Mouse (Mus musculus): ENCODE data around the gene Ppip5k2. TPM values are rescaled to one million over a fixed set of nuclear protein-coding genes. Genes with fewer than 3 reads are reported as not detected.

Ppip5k2 gene
- polyA plus RNA-seq, 1 experiment from 2014 or later = 33.4 TPM

DNA sequence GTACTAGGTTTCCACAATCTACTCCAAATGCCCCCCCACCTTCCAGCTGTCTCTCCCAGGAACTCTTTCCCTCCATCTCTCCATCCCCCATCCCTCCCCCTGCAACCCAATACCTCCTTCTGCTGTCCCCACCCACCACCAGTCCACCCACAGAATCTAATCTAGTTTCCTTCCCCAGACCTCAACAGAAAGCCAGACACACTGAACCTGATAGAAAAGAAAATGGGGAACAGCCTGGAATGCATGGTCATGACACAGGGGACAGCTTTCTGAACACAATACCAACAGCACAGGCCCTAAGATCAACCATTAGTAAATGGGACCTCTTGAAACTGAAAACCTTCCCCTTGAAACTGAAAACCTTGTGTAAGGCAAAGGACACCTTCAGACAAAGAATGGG lies 76.4 kb downstream of the Ppip5k2 start:
- ATAC-seq (replicated peaks; ENCODE audit: low FRiP score) = no peak
- Histone ChIP-seq H3K9me3 (replicated peaks) (no peaks in the 10 kb centered on the region), H3K27ac (no peak overlapping the region), H3K4me3 (replicated peaks) (no peak overlapping the region), H3K36me3 (no peaks in the 10 kb centered on the region), H3K4me1 (no peaks in the 10 kb centered on the region), H3K4me2 (no peak overlapping the region), H3K27me3 (no peaks in the 10 kb centered on the region), H3K9ac (no peak overlapping the region)

DNA sequence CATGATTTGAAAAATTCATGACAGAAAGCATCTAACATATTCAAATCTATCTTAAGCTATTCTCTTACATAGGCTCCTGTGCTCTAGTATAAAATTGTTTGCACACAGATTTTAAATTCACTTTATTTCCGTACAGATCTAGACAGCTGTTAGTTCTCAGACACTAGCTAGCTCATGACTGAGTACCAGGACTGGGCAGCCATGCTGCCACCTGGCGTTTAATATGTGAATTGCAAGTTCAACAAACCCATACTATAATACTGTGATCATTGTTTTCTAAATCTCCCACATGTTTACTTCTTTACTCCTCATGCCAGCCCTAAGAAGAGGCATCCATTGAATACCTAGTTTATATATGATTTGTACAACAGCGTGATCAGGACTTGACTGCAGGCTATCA lies 81.5 kb downstream of the Ppip5k2 start:
- no peaks in the 10 kb centered on the region for H3K9me3 ChIP-seq (replicated peaks)
- no peaks in the 10 kb centered on the region for H3K27me3 ChIP-seq
- H3K4me2 ChIP-seq = no peak overlapping the region
- H3K4me3 ChIP-seq (replicated peaks) = no peak overlapping the region
- no peaks in the 10 kb centered on the region for H3K4me1 ChIP-seq
- no peak overlapping the region for H3K9ac ChIP-seq
- no peak; the same call in 1 of the 2 replicates for ATAC-seq (replicated peaks; ENCODE audit: low FRiP score)
- no peak overlapping the region for H3K27ac ChIP-seq
- H3K36me3 ChIP-seq = no peaks in the 10 kb centered on the region
- WGBS = 11% methylated on average over 3 of the region's 3 CpGs

DNA sequence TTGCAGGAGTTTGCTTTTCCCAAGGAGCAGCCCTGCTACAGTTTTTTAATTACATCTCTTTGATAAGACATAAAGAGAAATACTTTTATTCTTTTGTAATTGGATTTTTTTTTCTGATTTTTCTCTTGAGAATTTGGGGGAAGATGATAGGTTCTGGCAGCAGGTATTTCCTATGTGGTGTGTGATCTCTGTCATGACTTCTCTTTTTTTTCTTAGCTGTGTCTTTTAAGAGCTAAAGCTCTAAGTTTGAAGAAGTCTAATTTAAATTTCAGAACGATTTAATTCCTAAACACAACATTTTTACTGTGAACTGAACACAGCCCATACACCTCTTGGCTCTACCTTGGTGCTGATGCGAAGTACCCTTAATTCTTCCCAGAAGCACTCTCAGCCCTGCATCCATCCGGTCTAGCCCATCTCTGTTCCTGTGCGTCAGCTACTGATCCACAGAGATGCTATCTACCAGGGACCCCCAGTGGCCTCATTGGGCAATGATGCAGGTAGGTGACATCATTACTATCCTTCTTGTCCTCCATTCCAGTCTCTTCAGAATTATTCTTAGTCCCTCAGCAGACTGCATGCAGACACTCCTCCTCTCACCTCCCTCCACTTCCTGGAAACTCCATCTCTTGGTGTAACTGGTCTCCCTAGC lies 93.6 kb downstream of the Ppip5k2 start:
- no peak for ATAC-seq (replicated peaks; ENCODE audit: low FRiP score)
- Histone ChIP-seq H3K4me2 (no peak overlapping the region), H3K4me3 (replicated peaks) (no peak overlapping the region), H3K36me3 (no peaks in the 10 kb centered on the region), H3K9ac (no peak overlapping the region), H3K27ac (no peak overlapping the region), H3K9me3 (replicated peaks) (no peaks in the 10 kb centered on the region), H3K4me1 (no peaks in the 10 kb centered on the region), H3K27me3 (no peaks in the 10 kb centered on the region)
- WGBS = 70% methylated on average over 4 of the region's 4 CpGs

DNA sequence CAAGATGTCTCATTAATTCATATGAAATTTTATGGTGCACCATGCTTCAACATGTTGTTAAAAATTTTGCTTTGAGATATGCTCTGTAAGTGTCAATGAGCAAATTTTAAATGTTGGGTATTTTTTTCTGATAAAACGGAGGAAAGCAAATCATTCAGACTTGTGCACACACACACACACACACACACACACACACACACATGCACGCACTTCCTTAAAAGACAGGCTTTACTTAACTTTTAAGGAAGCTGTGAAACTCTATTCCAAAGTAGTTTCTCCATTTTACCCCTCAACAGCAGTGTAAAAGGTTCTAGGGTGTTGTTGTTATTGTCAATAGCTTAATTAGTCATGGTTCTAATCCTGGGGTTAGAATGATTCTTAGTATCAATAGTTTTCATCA lies 94.1 kb downstream of the Ppip5k2 start:
- H3K4me2 ChIP-seq = no peak overlapping the region
- no peaks in the 10 kb centered on the region for H3K9me3 ChIP-seq (replicated peaks)
- no peak for ATAC-seq (replicated peaks; ENCODE audit: low FRiP score)
- no peaks in the 10 kb centered on the region for H3K27me3 ChIP-seq
- WGBS = 69% methylated on average over 2 of the region's 2 CpGs
- H3K4me1 ChIP-seq = no peaks in the 10 kb centered on the region
- no peak overlapping the region for H3K27ac ChIP-seq
- no peaks in the 10 kb centered on the region for H3K36me3 ChIP-seq
- H3K4me3 ChIP-seq (replicated peaks) = no peak overlapping the region
- H3K9ac ChIP-seq = no peak overlapping the region

DNA sequence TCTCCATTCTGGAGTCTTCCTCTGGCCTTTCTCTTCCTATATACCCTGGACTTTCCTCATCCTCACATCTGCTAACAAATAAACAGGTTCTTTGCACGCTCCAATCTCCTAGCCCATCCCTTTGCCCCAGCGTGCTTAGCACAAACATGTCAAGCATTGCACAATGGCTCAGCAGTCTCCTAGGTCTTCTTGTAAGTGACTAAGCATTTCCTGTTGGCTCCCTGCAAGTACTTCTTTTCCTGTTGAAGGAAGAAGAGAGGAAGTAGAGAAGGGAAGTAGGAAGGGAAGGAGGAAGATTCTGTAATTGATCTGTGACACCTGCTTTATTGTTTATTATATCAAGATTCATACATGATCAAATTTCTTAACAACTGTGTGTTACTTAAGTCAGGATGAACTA lies 97.4 kb downstream of the Ppip5k2 start:
- Histone ChIP-seq H3K9ac (no peak overlapping the region), H3K27ac (no peak overlapping the region), H3K4me2 (no peak overlapping the region), H3K4me1 (no peaks in the 10 kb centered on the region), H3K9me3 (replicated peaks) (no peaks in the 10 kb centered on the region), H3K4me3 (replicated peaks) (no peak overlapping the region), H3K36me3 (no peaks in the 10 kb centered on the region), H3K27me3 (no peaks in the 10 kb centered on the region)
- ATAC-seq (replicated peaks; ENCODE audit: low FRiP score) = no peak
- 70% methylated on average over 2 of the region's 2 CpGs for WGBS

DNA sequence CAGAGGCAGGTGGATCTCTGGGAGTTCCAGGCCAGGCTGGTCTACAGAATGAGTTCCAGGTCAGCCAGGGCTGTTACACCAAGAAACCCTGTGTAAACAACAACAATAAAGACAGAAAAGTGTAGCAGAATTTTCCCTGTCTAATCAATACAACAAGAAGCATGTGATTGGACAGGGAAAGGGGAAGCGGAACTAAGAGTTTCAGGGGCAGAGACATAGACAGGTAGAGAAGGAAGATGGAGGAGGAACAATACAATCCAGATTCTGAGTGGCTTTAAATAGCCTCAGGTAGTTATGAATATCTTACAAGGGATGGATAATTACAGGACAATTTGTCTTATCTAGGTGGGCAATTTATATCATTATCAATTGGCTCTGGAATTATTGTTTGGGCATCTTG lies 102.9 kb downstream of the Ppip5k2 start:
- no peaks in the 10 kb centered on the region for H3K9me3 ChIP-seq (replicated peaks)
- H3K27ac ChIP-seq = no peak overlapping the region
- peaks cover 3% of the 10 kb centered on the region; the same call in 1 of the 2 replicates for H3K4me1 ChIP-seq
- 92% methylated on average over 1 of the region's 1 CpGs for WGBS
- H3K9ac ChIP-seq = no peak overlapping the region
- H3K4me3 ChIP-seq (replicated peaks) = no peak overlapping the region
- ATAC-seq (replicated peaks; ENCODE audit: low FRiP score) = no peak
- H3K36me3 ChIP-seq = no peaks in the 10 kb centered on the region
- H3K27me3 ChIP-seq = no peaks in the 10 kb centered on the region
- H3K4me2 ChIP-seq = no peak overlapping the region

DNA sequence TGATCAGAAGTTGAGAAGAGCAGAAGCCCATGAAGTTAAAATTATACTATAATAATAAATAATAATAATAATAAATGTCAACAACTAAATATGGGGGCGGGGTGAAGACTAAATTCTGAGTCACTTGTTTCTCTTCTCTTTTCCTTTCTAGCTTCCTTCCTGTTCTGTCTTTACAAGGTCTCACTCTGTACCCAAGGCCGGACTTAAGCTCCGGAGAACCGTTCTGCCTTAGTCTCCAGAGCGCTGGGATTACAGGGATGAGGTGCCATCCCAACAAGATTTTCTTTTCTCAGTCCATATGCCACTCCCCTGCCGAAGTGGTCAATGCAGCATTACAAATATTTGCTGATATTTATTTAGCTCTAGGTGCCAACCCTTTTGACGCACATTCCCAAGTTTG lies 107.9 kb downstream of the Ppip5k2 start:
- Histone ChIP-seq H3K4me3 (replicated peaks) (peak overlapping the region; percentile 92), H3K36me3 (no peaks in the 10 kb centered on the region), H3K4me2 (peak overlapping the region; percentile 93), H3K9ac (peak overlapping the region; percentile 75), H3K27ac (peak overlapping the region; percentile 92), H3K9me3 (replicated peaks) (no peaks in the 10 kb centered on the region), H3K27me3 (no peaks in the 10 kb centered on the region), H3K4me1 (peaks cover 28% of the 10 kb centered on the region)
- WGBS = 17% methylated on average over 7 of the region's 7 CpGs
- no peak for ATAC-seq (replicated peaks; ENCODE audit: low FRiP score)

DNA sequence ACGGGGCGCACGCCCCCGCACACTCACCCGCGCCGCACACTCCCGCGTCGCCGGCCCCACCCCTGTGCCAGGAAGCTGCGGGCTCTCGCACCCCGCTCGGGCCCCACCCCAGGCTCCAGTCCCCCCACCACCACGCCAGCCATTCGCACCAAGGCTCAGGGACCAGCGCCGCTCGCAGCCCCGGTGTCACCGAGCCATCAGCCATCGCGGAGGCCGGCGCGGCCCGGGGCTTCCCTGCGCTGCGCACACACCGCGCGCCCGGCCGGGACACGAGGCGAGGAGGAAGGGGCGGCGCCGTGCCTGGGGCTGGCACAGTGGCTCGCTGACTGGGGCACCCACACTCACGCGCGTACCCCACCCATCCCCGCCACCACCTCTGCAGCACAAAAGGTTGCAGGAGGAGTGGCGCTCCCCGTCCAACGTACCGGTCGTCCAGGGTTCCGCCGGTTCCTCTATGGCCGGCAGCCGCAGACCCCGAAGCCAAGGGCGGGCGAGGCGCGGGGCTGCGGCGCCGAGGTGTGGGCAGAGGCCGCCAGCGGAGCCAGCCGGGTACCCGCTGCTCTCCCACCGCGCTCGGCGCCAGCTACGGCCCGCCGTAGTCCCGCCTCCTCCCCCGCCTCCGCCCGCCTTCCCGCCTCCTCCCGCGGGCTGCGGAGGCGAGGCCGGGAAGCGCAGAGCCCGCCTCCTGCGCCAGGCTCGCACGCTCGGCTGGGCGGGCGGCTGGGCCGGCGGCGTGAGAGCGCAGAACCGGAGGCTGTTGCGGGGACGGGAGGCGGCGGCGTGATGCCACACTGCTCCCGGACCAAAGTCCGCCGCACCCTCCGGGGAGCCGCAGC lies 108.6 kb downstream of the Ppip5k2 start, which contains the start of gene D1Ertd622e:
D1Ertd622e (minus strand) TSS at position 669 of the 836 bp plus-strand sequence.
- peaks cover 33% of the 10 kb centered on the region for H3K4me1 ChIP-seq
- no peaks in the 10 kb centered on the region for H3K36me3 ChIP-seq
- peak within 1 kb of the TSS; percentile 92 for H3K27ac ChIP-seq
- H3K9ac ChIP-seq = peak within 1 kb of the TSS; percentile 75
- no peaks in the 10 kb centered on the region for H3K27me3 ChIP-seq
- H3K9me3 ChIP-seq (replicated peaks) = no peaks in the 10 kb centered on the region
- peak; percentile 95 for ATAC-seq (replicated peaks; ENCODE audit: low FRiP score)
- peak within 1 kb of the TSS; percentile 93 for H3K4me2 ChIP-seq
- H3K4me3 ChIP-seq (replicated peaks) = peak within 1 kb of the TSS; percentile 92
- WGBS = under 1% methylated on average over 104 of the region's 106 CpGs

DNA sequence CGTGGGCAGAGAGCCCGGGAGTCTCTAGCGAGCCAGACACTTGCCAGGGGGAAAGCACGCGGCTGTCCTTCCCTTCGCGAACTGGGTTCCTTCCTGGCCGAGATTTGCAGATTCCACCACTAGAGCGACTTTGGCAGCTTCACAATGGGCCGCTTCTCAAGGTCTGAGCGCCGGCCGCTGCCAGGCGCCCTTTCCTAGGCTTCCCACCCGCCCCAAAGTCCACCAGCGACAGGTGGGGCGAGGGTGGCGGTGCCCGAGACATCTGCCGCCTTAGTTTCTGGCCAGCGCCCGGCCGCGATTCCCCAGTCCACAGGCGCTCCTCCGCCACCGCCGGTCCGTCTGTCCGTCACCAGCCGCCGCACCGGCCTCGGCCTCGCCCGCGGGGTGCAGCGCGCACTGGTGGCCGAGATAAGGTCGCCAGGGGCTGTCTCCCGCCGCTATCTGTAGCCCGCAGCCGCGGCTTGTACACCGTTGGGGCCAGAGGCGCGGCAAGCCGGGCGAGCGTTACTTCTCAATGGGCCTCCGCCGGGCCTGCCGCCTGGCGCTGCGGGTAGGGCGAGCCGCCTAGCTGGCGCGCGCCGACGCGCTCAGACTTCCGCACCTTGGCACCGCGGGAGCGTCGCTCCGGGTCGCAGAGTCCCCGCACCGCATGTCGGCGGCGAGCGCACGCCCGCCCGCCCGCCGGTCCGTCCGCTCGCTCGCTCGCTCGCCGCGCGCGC lies 109.4 kb downstream of the Ppip5k2 start:
- H3K9ac ChIP-seq = peak overlapping the region; percentile 75
- no peaks in the 10 kb centered on the region for H3K27me3 ChIP-seq
- H3K4me2 ChIP-seq = peak overlapping the region; percentile 93
- H3K4me3 ChIP-seq (replicated peaks) = peak overlapping the region; percentile 92
- no peaks in the 10 kb centered on the region for H3K9me3 ChIP-seq (replicated peaks)
- H3K36me3 ChIP-seq = no peaks in the 10 kb centered on the region
- under 1% methylated on average over 89 of the region's 93 CpGs for WGBS
- peaks cover 33% of the 10 kb centered on the region for H3K4me1 ChIP-seq
- H3K27ac ChIP-seq = peak overlapping the region; percentile 92
- peak; percentile 66 for ATAC-seq (replicated peaks; ENCODE audit: low FRiP score)

DNA sequence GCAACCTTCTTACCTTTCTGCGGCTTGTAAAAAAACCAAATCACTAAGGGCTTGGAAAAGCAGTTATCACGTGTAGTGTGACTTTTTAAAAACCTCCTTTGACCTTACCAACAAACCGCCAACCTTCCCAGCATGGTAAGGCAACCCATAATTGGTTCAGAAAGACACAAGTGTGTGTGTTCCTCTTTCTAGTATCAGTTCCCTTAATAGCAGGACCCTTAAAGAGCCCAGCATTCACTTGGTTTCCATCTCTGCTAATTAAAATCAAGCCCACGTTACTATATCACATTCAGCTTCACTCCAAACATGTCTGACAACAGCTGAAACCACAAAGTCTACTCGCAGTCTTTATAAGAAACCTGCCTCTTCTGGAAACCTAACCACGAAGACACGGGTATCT lies 110.8 kb downstream of the Ppip5k2 start:
- H3K4me3 ChIP-seq (replicated peaks) = peak overlapping the region; percentile 92; the same call in 1 of the 2 replicates

DNA sequence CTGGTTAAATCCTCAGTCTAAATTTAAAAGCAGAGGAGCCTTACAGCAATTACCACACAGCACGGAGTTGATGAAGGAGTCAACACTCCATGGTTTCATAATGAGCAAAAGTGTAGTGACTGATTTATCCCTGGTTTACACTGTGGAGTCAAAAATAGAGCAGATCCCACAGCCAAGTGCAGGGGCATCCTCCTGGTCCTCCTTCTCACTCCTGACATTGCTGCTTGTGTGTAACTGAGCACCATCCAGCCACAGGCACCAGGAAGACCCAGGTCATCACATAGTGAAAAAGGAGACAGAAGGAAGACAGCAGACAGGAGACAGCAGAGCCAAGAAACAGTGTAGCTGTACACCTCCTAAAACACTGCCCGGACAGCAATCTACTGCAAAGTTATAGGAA lies 112.4 kb downstream of the Ppip5k2 start:
- H3K27me3 ChIP-seq = no peaks in the 10 kb centered on the region
- no peak overlapping the region for H3K27ac ChIP-seq
- H3K36me3 ChIP-seq = no peaks in the 10 kb centered on the region
- no peak overlapping the region for H3K4me3 ChIP-seq (replicated peaks)
- no peak overlapping the region for H3K9ac ChIP-seq
- H3K9me3 ChIP-seq (replicated peaks) = no peaks in the 10 kb centered on the region
- ATAC-seq (replicated peaks; ENCODE audit: low FRiP score) = no peak
- 67% methylated on average over 2 of the region's 2 CpGs for WGBS
- no peak overlapping the region for H3K4me2 ChIP-seq
- H3K4me1 ChIP-seq = peaks cover 33% of the 10 kb centered on the region

More for the DNA sequence above, 110.8 kb downstream of the Ppip5k2 start:
- H3K4me2 ChIP-seq = peak overlapping the region; percentile 93
- no peaks in the 10 kb centered on the region for H3K9me3 ChIP-seq (replicated peaks)
- no peak overlapping the region for H3K27ac ChIP-seq
- no peaks in the 10 kb centered on the region for H3K36me3 ChIP-seq
- ATAC-seq (replicated peaks; ENCODE audit: low FRiP score) = no peak
- WGBS = 71% methylated on average over 7 of the region's 7 CpGs
- H3K4me1 ChIP-seq = peaks cover 33% of the 10 kb centered on the region
- H3K27me3 ChIP-seq = no peaks in the 10 kb centered on the region
- 0 out of 2 replicates have a peak overlapping the region, but pooled peaks have one; percentile 2 for H3K9ac ChIP-seq

DNA sequence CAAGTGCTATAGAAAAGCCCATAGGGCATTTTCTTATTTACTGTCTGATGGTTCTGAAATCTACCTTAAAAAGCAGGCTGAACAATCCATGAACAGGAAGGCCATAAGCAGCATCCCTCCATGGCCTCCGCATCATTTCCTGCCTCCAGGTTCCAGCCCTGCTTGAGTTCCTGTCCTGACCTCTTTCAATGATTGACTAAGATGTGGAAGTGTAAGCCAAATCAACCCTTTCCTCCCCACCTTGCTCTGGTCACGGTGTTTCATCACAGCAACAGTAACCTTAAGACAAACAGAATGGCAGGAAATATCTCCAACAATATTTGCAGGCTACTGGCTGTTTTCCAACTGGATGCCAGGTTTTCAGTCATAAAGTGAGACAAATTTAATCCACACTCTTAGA lies 113.0 kb downstream of the Ppip5k2 start:
- Histone ChIP-seq H3K27ac (no peak overlapping the region), H3K4me3 (replicated peaks) (no peak overlapping the region), H3K36me3 (no peaks in the 10 kb centered on the region), H3K9me3 (replicated peaks) (no peaks in the 10 kb centered on the region), H3K4me2 (no peak overlapping the region), H3K27me3 (no peaks in the 10 kb centered on the region), H3K9ac (no peak overlapping the region), H3K4me1 (peaks cover 30% of the 10 kb centered on the region)
- WGBS = 46% methylated on average over 2 of the region's 2 CpGs
- no peak for ATAC-seq (replicated peaks; ENCODE audit: low FRiP score)
